Mouse (Mus musculus) embryonic fibroblast, embryonic 13.5 days (primary cell): ENCODE data around the gene Rev1.

Experiments used
- CTCF ChIP-seq: IDR thresholded peaks from 2 replicates; pipeline ENCODE4 v1.5.1; 2011; ENCODE audit warnings: mild to moderate bottlenecking, control low read depth, low read length, moderate library complexity, borderline replicate concordance; ENCODE audit not compliant: insufficient read depth
- POLR2A ChIP-seq: IDR thresholded peaks from 2 replicates; pipeline ENCODE4 v1.6.1; 2011; ENCODE audit warnings: low read depth, mild to moderate bottlenecking, control low read depth, low read length, moderate library complexity

DNA sequence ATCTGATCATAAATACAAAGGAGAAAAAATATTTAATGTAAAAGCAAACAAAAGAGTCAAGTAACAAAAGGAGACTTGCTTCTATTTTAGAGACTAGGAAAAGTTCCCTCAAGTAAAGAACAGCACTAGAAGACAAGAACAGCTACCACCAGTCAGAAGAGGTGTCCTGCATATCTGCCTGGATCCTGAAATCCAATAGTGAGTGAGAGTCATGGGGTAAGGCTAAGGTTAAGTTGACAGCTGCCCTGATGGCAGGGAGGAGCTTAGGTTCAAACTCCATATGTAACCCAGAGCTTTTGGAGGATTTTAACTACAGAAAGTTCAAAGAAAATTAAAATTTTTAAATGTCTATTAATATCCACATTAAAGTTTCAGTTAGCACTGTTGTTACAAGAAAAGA lies 2.6 kb downstream of the Rev1 start:
- no peak for TF ChIP-seq POLR2A
- no peak for TF ChIP-seq CTCF
